Mouse (Mus musculus) urinary bladder, postnatal 10 days (tissue): Measurements from ENCODE around the gene Nos1ap.

ENCODE experiments used
- DNase-seq: peaks from one replicate; pipeline ENCODE4 v3.0.0; 2022; ENCODE audit warnings: low spot score

Nos1ap gene

DNA sequence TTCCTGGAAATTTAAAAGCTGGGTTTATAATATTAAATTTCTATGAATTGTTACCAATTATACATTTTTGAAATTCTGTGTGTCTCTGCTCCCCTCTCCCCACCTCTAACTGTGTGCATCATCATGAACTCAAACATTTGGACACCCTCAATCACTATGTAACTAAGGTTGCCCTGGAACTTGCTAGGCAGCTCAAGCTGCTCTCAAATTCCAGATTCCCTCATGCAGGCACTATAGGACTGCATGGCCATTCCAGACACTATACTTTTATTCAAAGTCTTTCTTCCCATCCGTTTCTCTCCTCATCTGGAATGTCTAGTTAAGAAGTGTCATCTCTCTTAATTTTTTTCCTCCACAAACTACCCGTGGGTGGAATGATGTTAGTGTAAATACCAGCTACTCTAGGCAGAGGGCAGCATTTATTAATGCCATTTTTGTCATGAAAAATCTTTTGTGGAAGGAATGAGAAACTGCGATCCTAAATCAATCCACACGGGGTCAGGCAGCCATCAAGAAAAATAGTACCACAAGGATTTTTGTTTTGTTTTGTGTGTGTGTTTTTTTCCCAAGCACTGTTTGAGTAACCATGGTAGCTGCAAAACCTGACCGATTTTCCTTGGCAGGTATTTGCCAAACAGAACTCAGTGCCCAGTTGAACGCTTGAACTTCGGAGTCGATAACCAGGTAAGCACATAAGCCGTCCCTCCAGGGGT lies 297.3 kb downstream of the Nos1ap start:
- DNase-seq, result no peak

DNA sequence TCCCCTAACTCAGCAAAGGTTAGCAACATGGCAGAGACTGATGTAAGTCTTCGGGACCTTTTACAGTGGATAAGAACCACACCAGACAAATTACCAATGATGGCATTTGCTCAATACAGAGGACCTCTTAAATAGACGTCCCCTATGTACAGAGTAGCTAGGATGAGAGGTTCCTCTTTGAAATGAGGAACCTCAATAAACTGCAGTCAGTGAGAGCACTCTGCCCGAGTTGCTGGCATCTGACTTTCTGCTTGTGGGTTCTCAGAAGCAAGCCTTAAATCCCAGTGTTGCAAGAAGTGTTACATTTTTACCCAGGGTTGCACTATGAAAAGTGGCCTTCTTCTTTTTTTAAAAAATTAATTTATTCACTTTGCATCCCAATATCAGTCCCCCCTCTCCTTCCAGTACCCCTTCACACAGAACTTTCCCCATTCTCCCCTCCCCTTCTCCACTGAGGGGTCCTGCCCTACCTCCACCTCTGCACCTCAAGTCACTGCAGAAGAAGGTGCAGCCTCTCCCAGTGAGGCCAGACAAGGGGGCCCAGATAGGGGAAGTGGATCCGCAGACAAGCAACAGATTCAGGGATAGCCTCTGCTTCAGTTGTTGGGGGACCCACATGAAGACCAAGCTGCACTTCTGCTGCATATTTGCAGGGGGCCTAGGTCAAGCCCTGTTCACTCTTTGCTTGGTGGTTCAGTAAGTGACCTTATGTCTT lies 307.1 kb downstream of the Nos1ap start:
- DNase-seq, result no peak

DNA sequence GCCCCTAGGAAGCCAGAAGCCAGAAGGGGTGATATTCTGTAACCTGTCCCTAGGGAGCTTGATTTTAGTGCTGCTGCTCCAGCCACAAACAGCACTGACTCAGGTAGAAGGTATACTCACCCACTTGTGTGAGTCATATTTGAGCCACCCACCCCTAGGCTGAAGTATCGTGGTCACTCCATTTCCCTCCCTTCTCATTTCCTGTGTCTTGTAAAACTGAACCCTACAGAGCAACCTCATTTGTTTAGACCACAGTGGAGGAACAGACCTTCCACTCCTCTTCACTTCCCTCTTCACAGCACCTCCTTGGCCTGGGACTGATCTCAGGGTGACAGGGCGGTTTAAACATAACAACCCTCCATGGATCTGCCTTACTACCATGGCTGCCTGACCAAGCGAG lies 312.6 kb downstream of the Nos1ap start, which contains the start of gene Sh2d1b1:
Gene Sh2d1b1, plus strand, starts transcription at position 305 of the 400 bp plus-strand sequence.
- DNase-seq, result no peak

DNA sequence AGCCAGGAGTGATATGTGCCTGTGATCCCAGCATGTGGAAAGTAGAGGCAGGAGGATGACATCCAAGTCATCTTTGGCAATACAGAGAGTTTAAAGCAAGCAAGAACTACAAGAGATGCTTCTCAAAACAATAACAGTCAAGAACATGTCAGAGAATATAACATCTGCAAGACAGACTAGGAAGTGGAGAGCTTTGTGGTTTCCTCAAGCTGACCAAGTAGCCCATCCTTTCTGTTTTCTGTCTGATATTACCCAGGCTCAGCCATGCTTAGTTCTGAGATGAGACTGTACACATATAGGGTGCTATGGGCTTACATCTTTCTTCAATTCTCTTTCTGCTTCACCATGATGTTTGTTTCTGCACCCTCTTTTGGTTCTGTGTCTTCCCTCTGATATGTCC lies 316.4 kb downstream of the Nos1ap start:
- no peak for DNase-seq

DNA sequence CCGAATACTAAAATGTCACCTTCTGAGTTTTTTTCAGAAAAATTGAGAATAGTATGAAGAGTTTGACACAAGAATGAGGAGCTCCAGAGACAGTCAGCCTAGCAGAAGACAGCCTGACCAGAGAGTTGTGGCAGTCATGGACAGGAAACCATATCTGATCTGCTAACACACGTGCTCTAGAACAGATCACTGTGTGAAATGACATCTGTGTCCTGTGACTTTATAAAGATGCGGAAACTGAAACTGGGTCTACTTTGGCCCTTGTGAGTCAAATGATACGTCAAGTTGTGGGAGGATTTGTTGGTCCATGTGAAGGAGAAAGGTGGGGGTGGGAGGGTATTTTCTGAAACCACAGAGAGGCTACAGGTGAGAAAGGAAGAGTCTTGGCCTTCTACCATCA lies 319.0 kb downstream of the Nos1ap start:
- no peak for DNase-seq

DNA sequence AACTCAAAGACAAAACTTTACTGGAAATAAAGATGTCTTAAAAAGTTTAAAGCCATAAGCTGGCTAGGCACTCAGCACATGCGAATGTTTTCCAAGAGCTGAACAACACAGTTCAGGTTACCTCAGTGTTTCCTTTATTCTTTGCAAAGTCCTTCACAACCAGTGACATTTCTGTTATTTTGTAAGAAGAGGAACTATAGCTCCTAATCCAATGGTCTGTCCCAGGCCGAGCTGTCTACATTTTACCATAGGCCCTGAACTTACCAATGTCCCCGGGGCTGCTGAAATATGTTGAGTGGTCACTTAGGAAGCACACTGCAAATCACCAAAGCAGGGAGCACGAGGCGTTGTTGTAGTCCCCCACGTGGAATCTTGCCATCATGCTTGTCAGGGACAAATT lies 319.4 kb downstream of the Nos1ap start:
- DNase-seq, result no peak

DNA sequence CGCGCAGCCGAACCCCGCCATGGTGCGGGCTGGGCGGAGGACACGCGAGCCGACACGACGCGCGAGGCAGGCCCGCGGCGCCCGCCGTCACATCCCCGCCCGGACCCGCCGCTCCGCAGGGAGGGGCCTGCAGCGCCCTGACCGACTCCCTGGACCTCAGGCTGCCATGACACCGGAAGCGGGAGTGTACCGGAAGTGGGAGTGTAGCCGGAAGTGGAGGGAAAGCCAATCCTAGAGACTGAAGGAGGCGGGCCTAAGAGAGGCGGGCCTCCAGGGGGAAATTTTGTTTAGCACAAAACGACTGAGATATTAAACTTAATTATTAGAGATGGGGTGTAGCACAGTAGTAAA lies 334.1 kb downstream of the Nos1ap start:
- peak; percentile 57 for DNase-seq

DNA sequence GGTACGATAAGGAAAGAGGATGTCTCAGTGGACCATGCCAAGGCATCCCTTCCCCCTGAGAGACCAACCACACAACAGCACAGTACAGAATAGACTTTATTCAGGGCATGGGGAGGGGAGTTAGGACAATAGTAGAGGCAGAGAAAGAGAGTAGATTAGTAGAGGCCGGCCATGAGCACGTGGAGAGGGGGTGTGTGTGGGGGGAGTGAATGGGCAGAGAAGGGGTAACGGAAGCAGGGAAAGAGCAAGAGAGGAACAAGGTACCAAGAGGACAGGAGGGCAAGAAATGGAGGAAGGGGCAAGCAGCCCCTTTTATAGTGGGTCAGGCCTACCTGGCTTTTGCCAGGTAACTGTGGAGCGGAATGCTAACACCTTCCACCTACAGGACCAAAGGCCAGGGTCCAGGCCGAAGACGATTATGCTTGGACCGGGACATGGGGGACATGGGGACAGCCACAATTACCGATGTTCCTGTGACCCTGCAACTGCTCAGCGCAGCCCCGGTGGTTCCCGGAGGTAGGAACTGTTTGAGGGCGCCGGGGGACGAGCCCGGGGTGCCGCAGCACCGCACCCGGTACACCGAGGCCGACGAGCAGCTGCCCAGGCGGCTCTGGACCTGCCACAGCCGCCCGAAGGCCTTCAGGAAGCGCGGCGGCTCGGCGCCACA lies 334.6 kb downstream of the Nos1ap start:
- DNase-seq, result no peak
